Mouse (Mus musculus) forebrain, embryonic 13.5 days (tissue): ENCODE results near the gene Tgfbi. TPM values are rescaled to one million over a fixed set of nuclear protein-coding genes. Genes with fewer than 3 reads are reported as not detected.

ENCODE experiments used
- ATAC-seq: fragments of 200-750 bp; cut with Nextera tagmentation; 2 replicates; pipeline ENCODE4 v1.8.0; 2017
- H3K27ac ChIP-seq: fragments of 300-500 bp; sonication (generic); 2 replicates; pipeline ENCODE4 v1.5.1; 2015; ENCODE audit warnings: inconsistent platforms, mild to moderate bottlenecking, moderate library complexity
- H3K27me3 ChIP-seq: fragments of 300-500 bp; sonication (generic); 2 replicates; pipeline ENCODE4 v1.6.1; 2015; ENCODE audit warnings: mild to moderate bottlenecking, inconsistent platforms
- H3K36me3 ChIP-seq: fragments of 300-500 bp; sonication (generic); 2 replicates; pipeline ENCODE4 v1.6.1; 2015; ENCODE audit warnings: mild to moderate bottlenecking, inconsistent platforms; ENCODE audit not compliant: poor library complexity, severe bottlenecking
- H3K4me1 ChIP-seq: fragments of 300-500 bp; sonication (generic); 2 replicates; pipeline ENCODE4 v1.6.1; 2015; ENCODE audit warnings: inconsistent platforms
- H3K4me2 ChIP-seq: fragments of 300-500 bp; sonication (generic); 2 replicates; pipeline ENCODE4 v1.6.1; 2015; ENCODE audit warnings: inconsistent platforms, mild to moderate bottlenecking, moderate library complexity
- H3K4me3 ChIP-seq: fragments of 300-500 bp; sonication (generic); 2 replicates; pipeline ENCODE4 v1.5.1; 2015; ENCODE audit warnings: mild to moderate bottlenecking, inconsistent platforms
- H3K9ac ChIP-seq: fragments of 300-500 bp; sonication (generic); 2 replicates; pipeline ENCODE4 v1.6.1; 2015; ENCODE audit warnings: mild to moderate bottlenecking, inconsistent platforms
- H3K9me3 ChIP-seq: fragments of 300-500 bp; sonication (generic); replicated peaks from 2 replicates; pipeline ENCODE4 v1.6.1; 2016; ENCODE audit warnings: inconsistent platforms
- WGBS: fragments of 180-500 bp; shearing (Covaris S2); methylation state at CpG from one replicate; pipeline ENCODE4 v1.1.7; 2015; 5-methylcytosine and 5-hydroxymethylcytosine counted together
- polyA plus RNA-seq: library from polyadenylated mRNA; unstranded; fragments of >200 nt; fragmentation: Nextera tagmentation; extraction: Ambion mirVana; gene quantifications from 2 replicates; pipeline ENCODE4 v1.2.1, GENCODE M21; 2015

The Tgfbi gene
- polyA plus RNA-seq, 1 experiment from 2014 or later: 4.8 TPM

DNA sequence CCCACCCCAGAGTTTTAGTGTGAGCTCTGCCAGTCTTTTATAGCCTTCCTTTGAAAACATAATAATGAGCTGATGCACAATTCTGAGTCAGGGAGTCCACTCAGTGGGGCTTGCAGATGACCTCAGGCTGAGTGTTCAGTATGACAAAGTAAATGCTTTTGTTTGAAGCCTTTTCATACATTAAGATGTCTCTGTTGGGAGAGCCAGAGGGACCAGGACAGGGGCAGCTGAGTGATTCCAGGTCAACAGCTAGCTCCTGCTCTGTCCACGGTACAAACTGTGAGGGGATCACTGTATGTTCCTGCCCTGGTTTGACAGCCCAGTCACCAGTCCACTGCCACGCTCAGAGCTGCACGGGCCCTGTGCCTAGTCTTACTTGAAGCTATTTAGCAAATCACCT lies 26.6 kb upstream of the Tgfbi start:
- no peaks in the 10 kb centered on the region for H3K36me3 ChIP-seq
- WGBS: 17% methylated on average over 3 of the region's 3 CpGs
- ATAC-seq: no peak
- H3K4me3 ChIP-seq: no peak overlapping the region
- no peak overlapping the region for H3K4me2 ChIP-seq
- H3K4me1 ChIP-seq: peaks cover 24% of the 10 kb centered on the region
- no peaks in the 10 kb centered on the region for H3K9me3 ChIP-seq
- peak overlapping the region; percentile 90 for H3K27ac ChIP-seq
- no peaks in the 10 kb centered on the region for H3K27me3 ChIP-seq
- 0 out of 2 replicates have a peak overlapping the region, but pooled peaks have one; percentile 13 for H3K9ac ChIP-seq

DNA sequence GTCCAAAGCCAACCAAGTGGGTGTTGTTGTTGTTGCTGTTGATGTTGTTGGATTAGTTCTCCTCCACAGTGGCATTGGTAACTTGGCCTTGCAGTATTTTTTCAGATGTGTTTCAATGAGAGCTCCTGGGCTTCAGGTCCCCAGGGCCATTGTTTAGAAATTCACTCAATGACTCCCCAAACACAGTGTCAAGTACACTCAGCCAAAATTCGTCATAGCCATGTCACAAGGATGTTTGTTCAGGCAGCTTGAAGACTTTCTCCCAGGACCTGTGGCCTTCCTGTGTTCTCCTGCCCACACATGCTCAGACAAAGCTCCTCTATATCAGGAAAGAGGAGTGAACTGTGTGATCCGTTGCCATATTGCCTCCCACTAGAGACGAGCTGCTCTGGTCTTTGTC lies 23.3 kb upstream of the Tgfbi start:
- no peaks in the 10 kb centered on the region for H3K36me3 ChIP-seq
- no peak for ATAC-seq

DNA sequence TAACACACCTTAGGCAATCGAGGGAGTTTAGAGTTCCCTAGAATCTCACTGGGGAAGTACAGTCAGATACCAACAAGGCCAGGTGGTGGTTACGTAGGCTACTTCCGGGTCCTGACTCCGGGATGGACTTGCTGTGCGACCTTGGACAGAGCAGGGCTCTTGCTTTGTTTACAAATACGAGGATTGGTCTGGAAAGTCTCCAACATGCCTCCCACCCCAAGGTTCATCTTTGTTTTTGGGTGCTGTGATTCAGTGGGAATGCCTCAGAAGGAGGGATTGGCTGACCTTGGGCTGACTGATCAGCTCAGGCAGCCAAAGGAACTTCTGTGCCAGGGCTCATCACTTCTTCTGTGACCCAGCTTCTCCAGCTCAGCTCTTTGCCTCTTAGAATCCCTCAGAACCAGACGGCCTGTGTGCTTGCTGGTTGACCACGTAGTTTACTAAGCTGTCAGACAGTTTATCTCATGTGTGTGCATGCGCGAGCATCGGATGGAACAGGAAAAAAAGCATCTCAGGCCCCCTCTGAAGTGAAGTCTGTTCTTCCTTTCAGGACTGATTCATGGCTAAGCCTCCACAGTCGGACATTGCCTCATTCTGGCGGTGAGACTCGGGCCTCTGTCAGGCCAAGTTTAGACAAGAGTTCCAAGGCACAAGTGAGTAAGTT lies 20.7 kb upstream of the Tgfbi start:
- 87% methylated on average over 14 of the region's 14 CpGs for WGBS
- H3K4me3 ChIP-seq: no peak overlapping the region

More for the DNA sequence above, 23.3 kb upstream of the Tgfbi start:
- H3K9me3 ChIP-seq: no peaks in the 10 kb centered on the region
- no peak overlapping the region for H3K9ac ChIP-seq
- WGBS: 90% methylated on average over 3 of the region's 3 CpGs
- H3K4me2 ChIP-seq: no peak overlapping the region
- H3K4me1 ChIP-seq: peaks cover 21% of the 10 kb centered on the region
- no peaks in the 10 kb centered on the region for H3K27me3 ChIP-seq
- H3K4me3 ChIP-seq: no peak overlapping the region
- no peak overlapping the region; the same call in 1 of the 2 replicates for H3K27ac ChIP-seq

DNA sequence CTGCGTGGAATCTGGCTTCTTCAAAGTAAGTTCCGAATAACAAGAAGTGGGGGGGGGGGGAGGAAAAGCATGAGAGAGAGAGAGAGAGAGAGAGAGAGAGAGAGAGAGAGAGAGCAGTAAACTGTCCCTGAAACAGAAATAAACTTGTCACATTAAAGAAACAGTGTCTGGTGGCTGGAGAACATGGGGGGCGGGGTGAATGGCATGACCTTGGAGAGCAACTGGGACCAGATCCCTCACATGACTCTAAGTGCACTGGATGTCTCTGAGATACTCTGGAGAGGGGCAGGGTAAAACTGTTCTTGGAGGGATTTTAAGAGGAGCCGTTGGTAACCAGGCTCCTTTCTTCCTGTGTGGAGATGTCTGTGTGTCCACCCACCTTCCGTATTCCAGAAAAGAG lies 19.1 kb upstream of the Tgfbi start:
- H3K27ac ChIP-seq: no peak overlapping the region
- no peak overlapping the region for H3K4me2 ChIP-seq
- no peak for ATAC-seq
- H3K4me1 ChIP-seq: 0 out of 2 replicates have a peak, but pooled peaks cover 5% of the 10 kb centered on the region
- 93% methylated on average over 5 of the region's 5 CpGs for WGBS
- no peaks in the 10 kb centered on the region for H3K36me3 ChIP-seq
- no peak overlapping the region for H3K9ac ChIP-seq
- no peak overlapping the region for H3K4me3 ChIP-seq
- no peaks in the 10 kb centered on the region for H3K27me3 ChIP-seq
- no peaks in the 10 kb centered on the region for H3K9me3 ChIP-seq

More for the DNA sequence above, 20.7 kb upstream of the Tgfbi start:
- no peak overlapping the region for H3K27ac ChIP-seq
- H3K27me3 ChIP-seq: no peaks in the 10 kb centered on the region
- no peak for ATAC-seq
- H3K9ac ChIP-seq: no peak overlapping the region
- no peak overlapping the region for H3K4me2 ChIP-seq
- no peaks in the 10 kb centered on the region for H3K36me3 ChIP-seq
- H3K4me1 ChIP-seq: no peaks in the 10 kb centered on the region
- H3K9me3 ChIP-seq: no peaks in the 10 kb centered on the region

DNA sequence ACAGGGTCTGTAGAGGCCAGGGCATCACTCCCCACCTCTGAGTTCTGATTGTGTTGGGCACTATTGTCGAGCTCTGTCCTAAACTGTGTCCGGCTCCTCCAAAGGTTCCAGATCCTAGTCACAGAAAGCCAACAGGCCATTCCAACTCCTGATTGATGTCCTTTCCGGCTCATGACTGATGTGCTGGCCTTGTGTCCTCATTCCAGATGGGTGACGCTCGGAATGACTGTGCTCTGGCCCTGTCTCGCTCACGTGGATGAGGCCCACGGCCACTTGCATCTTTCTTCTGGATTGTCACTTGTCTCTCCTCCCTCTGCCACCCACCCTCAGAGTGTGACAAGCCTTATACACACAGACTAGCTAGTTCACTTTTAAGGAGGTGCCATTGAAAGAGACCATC lies 18.1 kb upstream of the Tgfbi start:
- no peak for ATAC-seq
- no peak overlapping the region for H3K4me3 ChIP-seq
- 92% methylated on average over 8 of the region's 8 CpGs for WGBS
- H3K27me3 ChIP-seq: no peaks in the 10 kb centered on the region
- no peak overlapping the region for H3K4me2 ChIP-seq
- 0 out of 2 replicates have a peak, but pooled peaks cover 5% of the 10 kb centered on the region for H3K4me1 ChIP-seq
- no peaks in the 10 kb centered on the region for H3K9me3 ChIP-seq
- H3K27ac ChIP-seq: no peak overlapping the region
- H3K36me3 ChIP-seq: no peaks in the 10 kb centered on the region
- no peak overlapping the region for H3K9ac ChIP-seq

DNA sequence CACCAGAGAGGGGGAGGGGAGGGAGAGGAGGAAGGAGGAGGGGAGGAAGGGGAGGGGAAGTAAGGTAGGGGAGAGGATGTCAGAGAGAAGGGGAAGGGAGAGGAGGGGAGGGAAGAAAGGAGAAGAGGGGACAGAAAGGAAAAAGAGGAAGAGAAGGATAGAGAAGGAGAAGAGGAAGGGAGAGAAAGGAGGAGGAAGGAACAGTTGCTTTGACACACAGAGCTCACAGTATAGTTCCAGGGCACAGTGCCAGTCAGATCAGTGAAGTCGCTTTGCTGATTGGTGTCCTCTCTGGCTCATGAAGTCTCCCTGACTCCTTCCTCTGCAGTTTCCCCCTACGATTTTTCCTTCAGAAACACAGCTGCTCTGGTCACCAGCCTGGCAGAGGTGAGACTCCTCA lies 17.4 kb upstream of the Tgfbi start:
- peaks cover 7% of the 10 kb centered on the region for H3K4me1 ChIP-seq
- no peaks in the 10 kb centered on the region for H3K9me3 ChIP-seq
- no peak overlapping the region for H3K27ac ChIP-seq
- no peaks in the 10 kb centered on the region for H3K27me3 ChIP-seq
- no peak overlapping the region for H3K4me3 ChIP-seq
- ATAC-seq: no peak
- no peak overlapping the region for H3K4me2 ChIP-seq
- H3K36me3 ChIP-seq: no peaks in the 10 kb centered on the region
- 89% methylated on average over 2 of the region's 2 CpGs for WGBS
- no peak overlapping the region for H3K9ac ChIP-seq

DNA sequence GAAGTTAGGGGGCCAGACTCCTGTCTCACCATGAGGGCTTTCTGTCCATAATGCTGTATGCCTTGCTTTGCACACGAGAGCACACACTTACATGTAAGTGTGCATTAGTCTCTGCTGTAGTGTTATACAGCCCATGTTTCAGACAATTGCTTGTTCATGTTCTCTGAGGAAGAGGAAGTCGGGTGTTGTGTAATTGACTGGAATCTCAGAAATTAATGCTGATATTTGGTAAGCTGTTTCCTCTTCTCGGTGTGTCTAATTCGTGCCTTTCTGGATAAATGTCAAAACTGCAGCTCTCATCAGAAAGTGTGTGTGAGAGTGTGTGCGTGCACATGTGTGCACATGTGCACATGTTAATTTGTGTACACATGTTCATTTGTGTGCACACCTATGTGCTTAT lies 16.1 kb upstream of the Tgfbi start:
- no peak for ATAC-seq
- no peak overlapping the region for H3K9ac ChIP-seq
- no peaks in the 10 kb centered on the region for H3K9me3 ChIP-seq
- no peak overlapping the region for H3K4me3 ChIP-seq
- H3K27ac ChIP-seq: no peak overlapping the region
- WGBS: 91% methylated on average over 5 of the region's 5 CpGs
- H3K27me3 ChIP-seq: no peaks in the 10 kb centered on the region
- no peaks in the 10 kb centered on the region for H3K36me3 ChIP-seq
- H3K4me2 ChIP-seq: no peak overlapping the region
- peaks cover 19% of the 10 kb centered on the region for H3K4me1 ChIP-seq

DNA sequence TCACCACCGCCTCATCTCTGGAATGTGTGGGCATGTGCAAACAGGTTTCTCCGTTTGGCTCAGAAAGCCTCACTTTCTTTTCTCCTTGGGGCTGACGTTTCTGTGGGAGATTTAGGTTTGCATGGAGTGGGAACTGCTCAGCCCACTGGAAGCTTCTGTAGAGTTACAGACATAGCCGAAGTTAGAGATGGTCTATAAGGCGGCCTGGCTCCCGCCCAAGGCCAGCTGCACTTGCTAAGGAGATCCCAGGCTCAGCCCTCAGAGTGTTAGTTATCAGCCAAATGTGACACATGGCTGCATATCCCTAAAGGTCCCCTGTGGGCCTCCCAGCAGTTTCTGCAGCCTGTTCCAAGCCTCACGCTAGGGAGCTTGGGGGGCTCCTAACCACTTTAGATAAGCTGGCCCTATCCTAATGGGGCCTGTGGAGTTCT lies 15.3 kb upstream of the Tgfbi start:
- Histone ChIP-seq H3K27ac (no peak overlapping the region), H3K4me1 (peaks cover 20% of the 10 kb centered on the region), H3K4me2 (no peak overlapping the region), H3K27me3 (no peaks in the 10 kb centered on the region), H3K9ac (no peak overlapping the region), H3K9me3 (no peaks in the 10 kb centered on the region), H3K36me3 (no peaks in the 10 kb centered on the region), H3K4me3 (no peak overlapping the region)
- ATAC-seq: no peak
- WGBS: 83% methylated on average over 7 of the region's 7 CpGs

DNA sequence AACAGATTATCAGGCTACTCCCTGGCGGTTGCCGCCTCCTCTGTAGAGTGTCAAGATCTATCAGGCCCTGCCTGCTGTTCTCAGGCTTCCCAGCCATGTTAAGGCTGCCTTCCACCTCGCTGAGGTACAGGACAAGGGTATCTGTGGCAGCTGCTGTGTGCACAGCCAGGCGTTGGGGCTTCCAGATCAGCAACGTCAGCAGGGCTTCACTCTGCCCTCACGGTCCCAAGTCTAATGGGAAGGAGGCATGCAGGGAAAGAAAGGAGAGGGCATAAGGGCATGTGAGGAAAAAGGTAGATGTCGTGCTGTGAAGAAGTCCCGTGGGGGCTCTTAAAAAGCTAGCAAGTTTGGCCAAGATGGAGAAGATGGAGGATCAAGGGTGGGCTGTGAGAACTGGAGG lies 14.1 kb upstream of the Tgfbi start:
- Histone ChIP-seq H3K4me3 (no peak overlapping the region), H3K27me3 (no peaks in the 10 kb centered on the region), H3K9me3 (no peaks in the 10 kb centered on the region), H3K4me1 (peaks cover 23% of the 10 kb centered on the region), H3K4me2 (no peak overlapping the region), H3K36me3 (no peaks in the 10 kb centered on the region), H3K27ac (no peak overlapping the region), H3K9ac (no peak overlapping the region)
- 80% methylated on average over 8 of the region's 8 CpGs for WGBS
- ATAC-seq: no peak

DNA sequence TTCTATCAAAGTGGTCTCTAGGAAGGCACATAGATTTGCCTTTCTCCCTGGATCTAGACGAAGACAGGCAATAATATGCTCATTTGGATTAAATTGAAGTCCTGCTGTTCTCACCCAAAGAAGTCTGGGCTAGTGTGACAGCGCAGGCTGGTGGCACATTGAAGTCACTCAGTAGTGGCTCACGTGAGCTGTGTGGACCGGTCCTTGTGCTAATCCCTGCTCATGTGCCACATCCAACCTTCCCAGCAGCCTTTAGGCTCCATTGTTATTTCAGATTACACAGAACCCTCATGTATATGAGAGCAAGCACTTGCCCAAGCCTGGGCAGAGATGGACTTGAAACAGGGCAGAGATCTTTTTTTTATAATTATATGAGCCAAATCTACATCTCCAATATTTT lies 12.0 kb upstream of the Tgfbi start:
- H3K36me3 ChIP-seq: no peaks in the 10 kb centered on the region
- no peak overlapping the region for H3K4me2 ChIP-seq
- no peak overlapping the region for H3K9ac ChIP-seq
- H3K4me1 ChIP-seq: peaks cover 35% of the 10 kb centered on the region
- no peak overlapping the region for H3K4me3 ChIP-seq
- no peak overlapping the region for H3K27ac ChIP-seq
- H3K27me3 ChIP-seq: no peaks in the 10 kb centered on the region
- 51% methylated on average over 4 of the region's 4 CpGs for WGBS
- 0 out of 2 replicates have a peak, but pooled peaks have one; percentile 45 for ATAC-seq
- H3K9me3 ChIP-seq: no peaks in the 10 kb centered on the region

DNA sequence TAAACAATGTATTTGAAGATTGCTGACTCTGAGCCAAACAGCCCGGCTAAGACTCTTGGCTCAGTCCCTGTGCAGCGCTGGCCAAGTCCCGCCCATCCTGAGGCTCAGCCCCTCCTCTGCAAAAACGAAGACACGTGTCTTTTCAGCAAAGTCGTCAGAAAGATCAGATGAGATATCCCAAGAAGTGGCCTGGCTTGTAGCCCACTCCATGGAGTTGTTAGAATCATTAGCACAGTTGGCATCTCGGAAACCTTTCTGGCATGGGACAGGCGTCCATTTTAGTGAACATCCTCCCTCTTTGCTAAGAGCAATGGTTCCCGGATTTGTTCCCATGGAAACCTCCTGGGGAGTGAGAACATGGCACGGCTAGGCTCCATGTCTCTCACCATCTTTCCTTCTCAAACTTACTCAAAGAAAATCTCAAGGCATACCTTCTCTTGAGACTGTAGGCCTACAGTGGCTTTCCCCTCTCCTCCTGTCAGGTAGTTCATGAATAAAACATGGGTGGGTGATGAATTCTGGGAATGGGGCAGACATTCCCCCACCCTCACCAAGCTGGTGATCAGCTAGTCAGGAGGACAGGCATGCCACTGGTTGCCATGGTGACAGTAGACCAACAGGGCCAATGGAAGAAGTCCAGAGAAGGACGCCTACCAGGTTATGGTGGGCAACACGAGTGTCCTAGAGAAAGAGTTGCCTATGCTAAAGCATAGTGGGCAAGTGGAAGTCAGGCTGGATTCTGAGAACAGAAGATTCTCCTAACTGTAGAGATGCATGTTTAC lies 11.3 kb upstream of the Tgfbi start:
- Histone ChIP-seq H3K4me3 (no peak overlapping the region), H3K4me2 (peak overlapping the region; percentile 38), H3K27me3 (no peaks in the 10 kb centered on the region), H3K9me3 (no peaks in the 10 kb centered on the region), H3K36me3 (no peaks in the 10 kb centered on the region), H3K9ac (no peak overlapping the region), H3K27ac (no peak overlapping the region), H3K4me1 (peaks cover 35% of the 10 kb centered on the region)
- ATAC-seq: peak; percentile 78
- 39% methylated on average over 12 of the region's 12 CpGs for WGBS

DNA sequence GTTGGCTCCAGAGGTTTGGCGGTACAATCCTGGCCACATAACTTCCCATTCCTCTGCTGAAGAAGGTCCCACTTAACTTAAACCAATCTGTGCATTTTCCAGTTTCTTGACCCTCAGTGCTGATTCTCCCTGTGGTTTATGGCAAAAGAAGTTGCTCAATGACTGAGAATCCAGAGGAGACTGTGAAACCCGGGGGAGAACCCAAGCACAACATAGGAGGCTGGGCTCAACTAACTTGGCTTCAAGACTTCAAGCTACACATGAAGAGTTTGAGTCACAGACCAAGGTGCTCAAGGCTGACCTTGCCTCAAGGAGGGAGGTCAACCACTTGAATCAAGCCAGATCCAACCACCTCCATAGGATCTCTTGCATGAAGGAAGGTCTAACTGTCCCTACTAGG lies 9.8 kb upstream of the Tgfbi start:
- Histone ChIP-seq H3K4me1 (peaks cover 30% of the 10 kb centered on the region), H3K4me2 (no peak overlapping the region), H3K4me3 (no peak overlapping the region), H3K9ac (no peak overlapping the region), H3K27me3 (no peaks in the 10 kb centered on the region), H3K36me3 (no peaks in the 10 kb centered on the region), H3K27ac (no peak overlapping the region), H3K9me3 (no peaks in the 10 kb centered on the region)
- no peak for ATAC-seq
- 90% methylated on average over 2 of the region's 2 CpGs for WGBS
